Mouse (Mus musculus) adrenal gland, postnatal 10 days (tissue): ENCODE results near the gene Hspb9. TPM values are rescaled to one million over a fixed set of nuclear protein-coding genes. Genes with fewer than 3 reads are reported as not detected.

Source experiments
- DNase-seq: peaks from one replicate; pipeline ENCODE4 v3.0.0; 2021; ENCODE audit warnings: mixed read lengths
- total RNA-seq, 2 experiments: library from RNA; stranded (reverse); gene quantifications; 2 replicates each; pipeline ENCODE4 v1.2.3; 2021

Gene Hspb9
- total RNA-seq, 2 experiments from 2014 or later: 0.64 TPM; not detected in 1

- DNase-seq: peak; percentile 66
Measured at GRCm38 (mm10) chr11:100759611-100760233, 46.1 kb downstream of the Hspb9 start, which contains the start of gene Kcnh4. Gene Kcnh4 (minus strand): TSS chr11:100759942.

GRCm38 (mm10) chr11:100761547-100762045 is 47.9 kb downstream of the Hspb9 start:
- DNase-seq: peak; percentile 95

GRCm38 (mm10) chr11:100762831-100763230 is 49.2 kb downstream of the Hspb9 start, which contains the start of gene Hcrt:
Gene Hcrt (minus strand): TSS chr11:100762931.
- DNase-seq: no peak

Other genes starting within 250 kb of the Hspb9 start
- 10 to 100 TPM; 35.0 to 36.3 TPM for gene Klhl11, start 241.1 kb upstream of the Hspb9 start, total RNA-seq
- gene Acly, start 185.8 kb upstream of the Hspb9 start, total RNA-seq: 100 to 1,000 TPM; 380 to 552 TPM
- 1 to 10 TPM; 1.4 to 1.6 TPM for gene Ttc25, start 168.2 kb upstream of the Hspb9 start, total RNA-seq
- 10 to 100 TPM; 32.9 to 35.7 TPM for gene Cnp, start 138.9 kb upstream of the Hspb9 start, total RNA-seq
- 10 to 100 TPM; 44.9 to 54.3 TPM for gene Nkiras2, start 94.6 kb upstream of the Hspb9 start, total RNA-seq
- gene Dnajc7, start 93.7 kb upstream of the Hspb9 start, total RNA-seq: 100 to 1,000 TPM; 212 to 265 TPM
- under 1 TPM; 0.42 to 0.67 TPM for gene Zfp385c, start 21.4 kb upstream of the Hspb9 start, total RNA-seq
- 1 to 10 TPM; 6.0 to 9.4 TPM for gene Dhx58, start 9.6 kb upstream of the Hspb9 start, total RNA-seq
- gene Kat2a, start 1.4 kb upstream of the Hspb9 start, total RNA-seq: 10 to 100 TPM; 33.1 to 42.4 TPM
- gene Rab5c, start 24.4 kb downstream of the Hspb9 start, total RNA-seq: 100 to 1,000 TPM; 182 to 183 TPM
- under 1 TPM; 0.12 to 0.15 TPM for gene Kcnh4, start 46.1 kb downstream of the Hspb9 start, total RNA-seq
- gene Hcrt, start 49.1 kb downstream of the Hspb9 start, total RNA-seq: not detected
- 10 to 100 TPM; 14.1 to 15.7 TPM for gene Ghdc, start 57.1 kb downstream of the Hspb9 start, total RNA-seq
- 10 to 100 TPM; 60.7 to 72.7 TPM for gene Stat5b, start 136.9 kb downstream of the Hspb9 start, total RNA-seq
- gene Stat5a, start 145.5 kb downstream of the Hspb9 start, total RNA-seq: 10 to 100 TPM; 37.1 to 52.7 TPM
- gene Stat3, start 225.7 kb downstream of the Hspb9 start, total RNA-seq: 10 to 100 TPM; 68.2 to 75.6 TPM